Mouse (Mus musculus) hindbrain, embryonic 13.5 days (tissue): ENCODE measurements around the gene Agpat4. TPM values are rescaled to one million over a fixed set of nuclear protein-coding genes. Genes with fewer than 3 reads are reported as not detected.

ENCODE experiments used
- ATAC-seq: fragments of 200-750 bp; cut with Nextera tagmentation; 2 replicates; pipeline ENCODE4 v1.8.0; 2017; ENCODE audit warnings: moderate TSS enrichment; ENCODE audit not compliant: low FRiP score
- H3K27ac ChIP-seq: fragments of 300-500 bp; sonication (generic); 2 replicates; pipeline ENCODE4 v1.5.1; 2015; ENCODE audit warnings: inconsistent platforms, mild to moderate bottlenecking, moderate library complexity
- H3K27me3 ChIP-seq: fragments of 300-500 bp; sonication (generic); 2 replicates; pipeline ENCODE4 v1.6.1; 2015; ENCODE audit warnings: mild to moderate bottlenecking, inconsistent platforms
- H3K36me3 ChIP-seq: fragments of 300-500 bp; sonication (generic); 2 replicates; pipeline ENCODE4 v1.6.1; 2015; ENCODE audit warnings: mild to moderate bottlenecking, inconsistent platforms
- H3K4me1 ChIP-seq: fragments of 300-500 bp; sonication (generic); replicated peaks from 2 replicates; pipeline ENCODE4 v1.6.1; 2015; ENCODE audit warnings: inconsistent platforms
- H3K4me2 ChIP-seq: fragments of 300-500 bp; sonication (generic); 2 replicates; pipeline ENCODE4 v1.6.1; 2015; ENCODE audit warnings: inconsistent platforms, mild to moderate bottlenecking, moderate library complexity
- H3K4me3 ChIP-seq: fragments of 300-500 bp; sonication (generic); 2 replicates; pipeline ENCODE4 v1.5.1; 2015; ENCODE audit warnings: mild to moderate bottlenecking, inconsistent platforms
- H3K9ac ChIP-seq: fragments of 300-500 bp; sonication (generic); 2 replicates; pipeline ENCODE4 v1.6.1; 2015; ENCODE audit warnings: mild to moderate bottlenecking, inconsistent platforms
- H3K9me3 ChIP-seq: fragments of 300-500 bp; sonication (generic); 2 replicates; pipeline ENCODE4 v1.6.1; 2016; ENCODE audit warnings: inconsistent platforms
- WGBS: fragments of 180-500 bp; shearing (Covaris S2); methylation state at CpG from one replicate; pipeline ENCODE4 v1.1.7; 2015; 5-methylcytosine and 5-hydroxymethylcytosine counted together
- polyA plus RNA-seq: library from polyadenylated mRNA; unstranded; fragments of >200 nt; fragmentation: Nextera tagmentation; extraction: Ambion mirVana; gene quantifications from 2 replicates; pipeline ENCODE4 v1.2.1, GENCODE M21; 2015

Gene Agpat4
- polyA plus RNA-seq, 1 experiment from 2014 or later: 55.2 TPM

DNA sequence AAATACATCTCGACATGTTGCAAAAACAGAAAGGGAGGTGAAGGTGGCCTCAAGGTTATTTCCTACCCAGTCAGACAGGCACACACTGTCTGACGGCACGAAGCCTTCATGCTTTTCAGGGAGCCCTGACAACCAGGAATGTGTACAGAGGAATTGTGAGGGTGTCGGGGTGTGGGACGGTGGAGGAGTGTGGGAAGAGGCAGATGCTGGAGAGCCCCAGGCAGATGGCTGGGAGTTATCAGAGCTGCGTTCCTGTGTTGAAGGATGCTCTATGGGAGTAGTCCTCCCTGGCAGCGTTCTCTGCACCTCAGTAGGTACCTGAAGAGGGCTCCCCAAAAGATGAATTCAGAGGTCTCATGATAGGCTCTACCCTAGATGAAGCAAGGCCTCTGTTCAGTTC, 45.4 kb downstream of the Agpat4 start:
- Histone ChIP-seq H3K9ac (no peak overlapping the region), H3K4me2 (no peak overlapping the region), H3K27me3 (no peaks in the 10 kb centered on the region), H3K4me1 (peaks cover 40% of the 10 kb centered on the region), H3K27ac (no peak overlapping the region), H3K4me3 (no peak overlapping the region), H3K9me3 (no peaks in the 10 kb centered on the region), H3K36me3 (peaks cover 9% of the 10 kb centered on the region; the same call in 1 of the 2 replicates)
- WGBS: 57% methylated on average over 7 of the region's 7 CpGs
- ATAC-seq: no peak

DNA sequence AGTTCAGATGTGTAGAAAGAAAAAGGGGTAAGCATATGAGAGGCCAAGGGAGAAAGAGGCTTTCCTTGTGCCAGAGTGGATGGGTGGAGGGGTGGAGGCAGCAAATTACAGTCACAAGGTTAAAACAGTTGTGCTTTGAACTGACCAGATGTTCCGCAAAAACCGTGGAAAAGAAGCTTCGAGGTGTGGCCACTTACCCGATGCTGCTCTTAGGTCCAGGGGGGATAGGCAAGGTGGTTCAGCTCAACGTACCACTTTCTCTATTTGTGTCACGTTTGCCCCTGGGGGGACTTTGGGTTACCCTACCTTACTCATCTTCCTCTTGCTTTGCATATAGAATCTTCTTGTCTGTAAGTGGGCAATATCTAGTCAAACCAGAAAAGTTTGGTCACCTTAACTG, 46.0 kb downstream of the Agpat4 start:
- no peak overlapping the region for H3K27ac ChIP-seq
- ATAC-seq: no peak
- WGBS: 94% methylated on average over 6 of the region's 6 CpGs

DNA sequence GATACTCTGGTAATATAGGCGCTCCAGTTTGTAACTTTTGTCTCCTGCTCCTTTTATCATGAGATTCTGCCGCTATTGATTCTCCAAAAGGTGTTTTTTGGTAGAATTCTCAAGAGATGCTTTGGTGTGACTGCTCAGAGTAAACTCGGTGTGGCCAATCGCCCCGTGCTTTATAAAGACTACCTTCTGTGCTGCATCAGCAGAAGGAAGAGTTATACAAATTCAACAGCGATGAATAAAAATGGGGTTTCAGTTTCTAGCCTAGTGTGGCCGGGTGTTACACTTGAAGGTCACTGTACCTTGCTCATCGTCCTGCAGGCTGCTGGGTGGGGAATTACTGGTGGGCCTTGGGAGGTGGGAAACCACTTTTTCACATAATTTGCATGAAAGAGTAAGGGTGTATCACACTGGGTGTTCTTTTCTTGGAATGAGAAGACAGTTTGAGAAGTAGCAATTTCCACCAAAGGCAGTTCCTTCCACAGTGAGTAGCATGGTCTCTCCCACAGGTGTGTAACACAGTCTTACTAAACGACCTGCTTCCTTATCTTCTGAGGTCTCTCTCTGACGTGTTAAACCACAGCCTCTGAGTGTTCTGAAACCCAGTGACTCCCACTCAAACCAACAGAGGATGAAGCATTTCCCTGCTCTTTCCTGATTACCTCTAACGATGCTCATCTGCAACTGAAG, 46.6 kb downstream of the Agpat4 start:
- peaks cover 4% of the 10 kb centered on the region; the same call in 1 of the 2 replicates for H3K36me3 ChIP-seq
- H3K27me3 ChIP-seq: no peaks in the 10 kb centered on the region
- H3K4me3 ChIP-seq: no peak overlapping the region
- H3K27ac ChIP-seq: no peak overlapping the region
- H3K4me2 ChIP-seq: no peak overlapping the region
- H3K9me3 ChIP-seq: no peaks in the 10 kb centered on the region
- no peak for ATAC-seq
- peaks cover 50% of the 10 kb centered on the region for H3K4me1 ChIP-seq
- 93% methylated on average over 11 of the region's 11 CpGs for WGBS
- H3K9ac ChIP-seq: no peak overlapping the region

More for the DNA sequence above, 46.0 kb downstream of the Agpat4 start:
- no peak overlapping the region for H3K9ac ChIP-seq
- no peak overlapping the region for H3K4me2 ChIP-seq
- no peaks in the 10 kb centered on the region for H3K27me3 ChIP-seq
- H3K36me3 ChIP-seq: peaks cover 9% of the 10 kb centered on the region; the same call in 1 of the 2 replicates
- H3K9me3 ChIP-seq: no peaks in the 10 kb centered on the region
- H3K4me1 ChIP-seq: peaks cover 46% of the 10 kb centered on the region
- H3K4me3 ChIP-seq: no peak overlapping the region

DNA sequence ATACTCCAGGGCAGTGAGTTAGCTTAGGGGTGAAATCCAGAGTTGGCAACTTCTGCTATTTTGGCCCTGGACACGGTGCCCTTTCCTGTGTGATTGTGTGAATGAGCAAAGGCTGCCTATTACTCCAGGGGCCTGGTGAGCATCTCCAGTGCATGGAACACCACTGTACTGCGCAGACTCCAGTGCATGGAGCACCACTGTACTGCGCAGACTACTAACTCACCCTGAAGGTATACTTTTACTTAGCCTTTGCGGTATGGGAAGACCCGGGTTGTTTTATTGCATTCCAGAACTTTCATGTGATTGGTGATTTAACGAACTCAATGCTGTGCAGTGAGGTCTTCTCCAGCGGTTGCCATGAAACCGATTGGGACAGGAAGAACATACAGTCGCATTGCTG, 47.2 kb downstream of the Agpat4 start:
- Histone ChIP-seq H3K9ac (no peak overlapping the region), H3K36me3 (peaks cover 4% of the 10 kb centered on the region; the same call in 1 of the 2 replicates), H3K4me3 (no peak overlapping the region), H3K27me3 (no peaks in the 10 kb centered on the region), H3K9me3 (no peaks in the 10 kb centered on the region), H3K4me2 (no peak overlapping the region), H3K4me1 (peaks cover 55% of the 10 kb centered on the region), H3K27ac (no peak overlapping the region)
- WGBS: 97% methylated on average over 9 of the region's 9 CpGs
- no peak for ATAC-seq

DNA sequence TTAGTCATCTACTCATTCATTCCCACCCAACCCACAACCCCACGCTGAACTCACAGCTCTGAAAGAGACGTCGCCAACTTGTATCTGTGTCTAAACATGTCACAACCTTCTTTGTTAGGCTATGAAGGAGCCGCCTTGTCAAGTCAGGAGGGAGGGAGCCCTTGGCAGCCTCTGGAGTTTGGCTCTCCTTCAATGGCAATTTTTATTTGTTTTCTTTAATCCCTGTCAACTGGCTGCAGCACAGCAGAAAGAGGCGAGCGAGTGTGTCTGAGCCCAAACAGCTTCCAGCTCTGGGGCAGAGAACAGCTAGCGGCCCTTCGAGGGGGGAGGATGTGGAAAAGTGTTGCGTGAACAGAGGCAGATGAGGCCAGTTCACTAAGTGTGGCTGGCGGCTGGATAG, 50.0 kb downstream of the Agpat4 start:
- H3K9me3 ChIP-seq: no peaks in the 10 kb centered on the region
- peak overlapping the region; percentile 67 for H3K27ac ChIP-seq
- 49% methylated on average over 10 of the region's 10 CpGs for WGBS
- H3K27me3 ChIP-seq: no peaks in the 10 kb centered on the region
- H3K4me2 ChIP-seq: 0 out of 2 replicates have a peak overlapping the region, but pooled peaks have one; percentile 2
- H3K4me1 ChIP-seq: peaks cover 48% of the 10 kb centered on the region
- no peak overlapping the region for H3K9ac ChIP-seq
- H3K36me3 ChIP-seq: peaks cover 4% of the 10 kb centered on the region; the same call in 1 of the 2 replicates
- no peak overlapping the region for H3K4me3 ChIP-seq
- peak; percentile 56 for ATAC-seq

DNA sequence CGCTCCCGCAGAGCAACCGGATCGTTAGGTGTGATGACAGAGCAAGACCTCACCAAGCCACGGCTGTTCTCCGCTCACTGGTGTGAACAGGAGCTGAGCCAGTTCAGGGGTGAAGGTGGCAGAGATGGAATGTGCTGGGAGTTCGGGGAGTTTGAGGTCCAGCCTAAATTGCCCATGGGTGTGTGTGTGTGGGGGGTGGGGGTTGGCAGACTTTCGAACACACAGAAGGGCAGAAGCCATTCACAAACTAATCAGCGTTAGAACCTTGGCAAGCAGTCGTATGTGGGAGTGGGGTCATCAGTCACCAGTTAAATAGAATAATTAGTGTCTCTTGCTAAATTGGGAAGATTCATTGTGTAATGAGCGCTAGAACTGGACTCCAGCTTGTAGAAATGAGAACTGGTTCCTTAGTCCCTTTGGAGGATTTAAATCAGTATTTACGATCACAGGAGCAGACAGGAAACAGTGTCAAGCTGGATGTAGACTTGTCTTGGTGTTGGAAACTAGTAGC, 50.9 kb downstream of the Agpat4 start:
- no peaks in the 10 kb centered on the region for H3K27me3 ChIP-seq
- H3K9ac ChIP-seq: no peak overlapping the region
- H3K4me3 ChIP-seq: no peak overlapping the region
- peaks cover 9% of the 10 kb centered on the region for H3K36me3 ChIP-seq
- H3K27ac ChIP-seq: peak overlapping the region; percentile 67
- no peak overlapping the region for H3K4me2 ChIP-seq
- peaks cover 40% of the 10 kb centered on the region for H3K4me1 ChIP-seq
- no peaks in the 10 kb centered on the region for H3K9me3 ChIP-seq
- ATAC-seq: no peak
- WGBS: 62% methylated on average over 12 of the region's 12 CpGs

DNA sequence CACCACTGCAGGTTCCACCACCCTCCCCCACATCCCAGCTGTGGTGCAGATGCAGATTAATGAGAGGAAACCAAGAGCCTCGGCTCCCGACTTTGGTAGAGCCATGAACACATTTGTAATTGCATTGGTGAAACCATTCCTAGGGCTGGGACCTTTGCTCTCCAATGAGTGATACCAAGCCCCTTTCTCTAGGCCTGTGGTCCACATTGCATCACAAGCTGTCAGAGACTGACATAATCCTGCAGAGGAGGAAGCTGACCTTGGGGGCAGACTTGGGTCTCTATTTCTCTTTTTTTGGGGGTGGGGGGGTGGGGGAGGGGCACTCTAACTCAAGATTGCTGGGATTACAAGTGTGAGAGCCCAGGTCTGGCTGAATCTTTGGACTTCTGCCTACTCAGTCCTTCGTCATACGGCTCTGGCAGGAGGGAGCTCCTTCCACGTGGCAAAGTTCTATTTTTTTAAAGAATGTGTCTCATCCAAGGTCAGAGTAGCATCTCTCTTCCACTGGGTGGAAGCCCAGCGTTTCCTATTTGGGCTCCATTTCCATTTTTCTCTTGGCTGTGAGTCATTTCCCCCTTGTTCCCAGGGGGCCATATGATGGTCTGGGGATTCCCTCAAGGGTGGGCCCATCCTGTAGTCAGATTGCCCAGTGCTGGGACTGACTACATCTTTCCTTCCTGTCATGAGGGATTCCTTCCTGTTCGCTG, 52.4 kb downstream of the Agpat4 start:
- no peak for ATAC-seq
- Histone ChIP-seq H3K4me1 (peaks cover 39% of the 10 kb centered on the region), H3K36me3 (peaks cover 8% of the 10 kb centered on the region), H3K4me3 (no peak overlapping the region), H3K27ac (no peak overlapping the region), H3K27me3 (no peaks in the 10 kb centered on the region), H3K9me3 (no peaks in the 10 kb centered on the region), H3K9ac (no peak overlapping the region), H3K4me2 (no peak overlapping the region)
- WGBS: 68% methylated on average over 7 of the region's 7 CpGs

DNA sequence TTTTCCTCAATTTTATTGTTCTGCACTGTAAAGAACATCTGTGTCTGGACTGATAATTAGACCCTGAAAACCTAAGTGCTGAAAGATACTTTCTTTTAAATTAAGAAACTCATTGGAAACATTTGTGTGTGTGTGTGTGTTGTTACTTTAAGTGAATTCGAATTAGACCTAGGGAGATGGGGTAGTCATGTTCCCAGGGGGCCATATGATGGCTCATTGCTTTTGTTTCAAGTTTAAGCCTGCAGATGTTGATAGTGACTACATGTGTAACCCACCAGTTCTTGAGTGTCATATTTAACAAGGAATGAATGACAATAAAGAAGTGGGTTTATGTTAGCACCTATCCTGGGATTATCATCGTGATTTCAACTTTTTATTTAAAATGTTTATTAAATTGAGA, 53.2 kb downstream of the Agpat4 start:
- no peak overlapping the region for H3K9ac ChIP-seq
- ATAC-seq: no peak
- 85% methylated on average over 2 of the region's 2 CpGs for WGBS

DNA sequence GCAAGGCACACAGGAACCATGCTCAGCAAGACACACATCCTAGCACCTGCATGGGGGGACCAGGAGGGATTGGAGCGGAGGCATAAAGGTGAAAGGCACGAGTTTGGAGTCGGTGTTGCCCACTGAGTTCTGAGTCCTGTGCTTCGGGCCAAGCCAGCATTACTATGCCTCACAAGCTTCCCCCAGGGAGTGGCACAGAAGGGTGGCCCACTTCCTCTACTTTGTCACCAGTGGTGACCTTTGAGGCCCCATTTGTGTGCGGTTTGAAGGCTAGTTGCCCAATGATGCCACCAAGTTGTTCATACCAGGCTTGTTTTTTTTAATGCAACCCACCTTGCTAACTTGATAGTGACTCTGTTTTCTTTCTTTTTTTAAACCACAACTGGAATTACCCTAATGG, 55.7 kb downstream of the Agpat4 start:
- H3K27ac ChIP-seq: no peak overlapping the region
- 92% methylated on average over 5 of the region's 5 CpGs for WGBS
- H3K4me3 ChIP-seq: no peak overlapping the region
- H3K9me3 ChIP-seq: 0 out of 2 replicates have a peak, but pooled peaks cover 5% of the 10 kb centered on the region
- no peak overlapping the region for H3K9ac ChIP-seq
- ATAC-seq: no peak
- peaks cover 18% of the 10 kb centered on the region for H3K36me3 ChIP-seq
- H3K4me1 ChIP-seq: peaks cover 29% of the 10 kb centered on the region
- no peak overlapping the region for H3K4me2 ChIP-seq
- no peaks in the 10 kb centered on the region for H3K27me3 ChIP-seq

More for the DNA sequence above, 53.2 kb downstream of the Agpat4 start:
- H3K27ac ChIP-seq: no peak overlapping the region
- H3K4me1 ChIP-seq: peaks cover 39% of the 10 kb centered on the region
- no peak overlapping the region for H3K4me3 ChIP-seq
- H3K4me2 ChIP-seq: no peak overlapping the region
- H3K9me3 ChIP-seq: no peaks in the 10 kb centered on the region
- no peaks in the 10 kb centered on the region for H3K27me3 ChIP-seq
- H3K36me3 ChIP-seq: peaks cover 10% of the 10 kb centered on the region

DNA sequence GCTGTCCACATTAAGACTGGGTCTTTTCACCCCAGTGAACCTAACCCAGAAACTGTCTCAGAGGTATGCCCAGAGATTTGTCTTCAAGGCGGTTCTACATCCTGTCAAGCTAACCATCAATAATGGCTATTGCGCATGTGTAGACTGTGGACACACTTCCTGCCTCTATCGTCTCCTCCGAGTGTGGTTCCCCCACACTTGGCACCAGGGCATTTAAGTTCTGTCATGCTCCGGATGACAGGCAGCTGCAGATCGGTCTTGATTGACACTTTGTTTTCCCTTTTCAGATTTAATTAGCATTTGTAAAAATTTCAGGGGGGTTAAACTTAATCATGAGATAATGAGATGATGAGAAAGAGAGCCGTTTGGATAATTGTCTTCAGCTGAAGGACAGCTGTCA, 56.4 kb downstream of the Agpat4 start:
- H3K9me3 ChIP-seq: 0 out of 2 replicates have a peak, but pooled peaks cover 5% of the 10 kb centered on the region
- H3K4me2 ChIP-seq: no peak overlapping the region
- H3K27ac ChIP-seq: no peak overlapping the region
- H3K9ac ChIP-seq: no peak overlapping the region
- H3K27me3 ChIP-seq: no peaks in the 10 kb centered on the region
- ATAC-seq: no peak
- no peak overlapping the region for H3K4me3 ChIP-seq
- H3K36me3 ChIP-seq: peaks cover 23% of the 10 kb centered on the region
- H3K4me1 ChIP-seq: peaks cover 28% of the 10 kb centered on the region
- 71% methylated on average over 7 of the region's 7 CpGs for WGBS

DNA sequence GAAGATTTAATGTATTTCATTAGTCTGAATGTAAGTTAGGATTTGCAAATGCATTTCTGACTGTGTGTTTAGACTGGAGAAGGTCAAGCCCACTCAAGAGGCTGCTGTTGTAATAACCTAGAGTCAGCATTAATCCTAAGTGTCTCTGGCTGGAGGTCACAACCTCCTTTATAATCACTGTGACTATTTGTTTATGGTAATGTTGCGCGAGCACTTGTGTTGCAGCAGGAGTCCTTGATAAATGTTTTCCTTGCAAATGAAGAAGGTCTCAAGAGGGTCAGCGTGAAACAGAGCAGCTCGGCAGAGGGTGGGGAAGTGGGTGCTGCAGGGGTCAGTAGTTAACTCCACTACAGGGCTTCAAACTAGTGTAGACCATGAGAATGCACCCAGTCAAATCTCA, 57.1 kb downstream of the Agpat4 start:
- no peak overlapping the region for H3K4me3 ChIP-seq
- ATAC-seq: no peak
- WGBS: 70% methylated on average over 4 of the region's 4 CpGs
- no peak overlapping the region for H3K27ac ChIP-seq
- H3K4me1 ChIP-seq: peaks cover 27% of the 10 kb centered on the region
- H3K9ac ChIP-seq: no peak overlapping the region
- H3K4me2 ChIP-seq: no peak overlapping the region
- H3K36me3 ChIP-seq: peaks cover 23% of the 10 kb centered on the region
- H3K27me3 ChIP-seq: no peaks in the 10 kb centered on the region
- 0 out of 2 replicates have a peak, but pooled peaks cover 5% of the 10 kb centered on the region for H3K9me3 ChIP-seq

DNA sequence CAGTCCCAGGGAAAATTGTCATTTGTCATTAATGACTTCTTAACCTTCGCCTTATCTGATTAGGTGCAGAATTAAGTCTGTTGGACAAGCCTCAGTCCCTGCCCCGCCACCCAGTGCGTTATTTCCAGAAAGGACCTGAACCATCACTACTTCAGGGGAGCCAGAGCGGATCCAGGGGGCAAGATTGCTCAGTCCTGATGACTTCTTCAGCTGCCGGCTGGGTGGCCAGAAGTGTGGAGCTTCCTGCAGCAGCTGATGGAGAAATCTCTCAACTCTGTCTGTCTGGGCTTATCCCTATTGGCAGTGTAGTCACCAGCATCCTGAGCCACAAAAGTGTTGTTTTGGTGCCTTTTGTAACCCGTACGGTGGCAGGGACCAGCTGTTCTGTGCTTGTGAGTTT, 60.8 kb downstream of the Agpat4 start:
- Histone ChIP-seq H3K9me3 (0 out of 2 replicates have a peak, but pooled peaks cover 5% of the 10 kb centered on the region), H3K4me2 (no peak overlapping the region), H3K4me1 (peaks cover 30% of the 10 kb centered on the region), H3K4me3 (no peak overlapping the region), H3K27ac (no peak overlapping the region), H3K9ac (no peak overlapping the region), H3K27me3 (no peaks in the 10 kb centered on the region), H3K36me3 (peaks cover 17% of the 10 kb centered on the region)
- no peak for ATAC-seq
- 82% methylated on average over 7 of the region's 7 CpGs for WGBS
